Mouse (Mus musculus) neural tube, postnatal 0 days (tissue): ENCODE measurements around the gene Tmem215. TPM values are rescaled to one million over a fixed set of nuclear protein-coding genes. Genes with fewer than 3 reads are reported as not detected.

ENCODE experiments used
- polyA plus RNA-seq: library from polyadenylated mRNA; unstranded; fragments of >200 nt; fragmentation: Nextera tagmentation; extraction: Ambion mirVana; gene quantifications from 2 replicates; pipeline ENCODE4 v1.2.1, GENCODE M21; 2015

Gene Tmem215
- 3.5 and 4.1 TPM in 2 replicates for polyA plus RNA-seq

DNA sequence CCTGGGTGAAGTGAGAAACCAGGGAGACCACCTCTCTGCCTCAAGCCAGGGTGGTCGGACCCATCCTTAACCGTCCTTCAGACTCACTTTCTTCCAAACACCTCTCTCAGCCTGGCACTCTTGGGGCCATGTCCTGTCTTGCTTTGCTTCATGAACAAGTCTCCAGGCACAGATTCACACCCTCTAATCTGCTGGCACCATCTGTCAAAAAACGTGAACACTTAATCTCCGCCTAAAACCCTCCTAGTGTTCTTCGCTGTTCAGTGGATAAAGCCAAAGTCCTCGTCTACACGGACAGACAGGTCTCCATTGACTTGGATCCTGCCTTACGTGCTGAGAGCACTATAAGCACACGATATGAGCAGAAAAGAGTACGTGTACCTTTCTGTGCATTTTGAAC lies at the start of gene Tmem215:
Tmem215 (plus strand) TSS at position 301 of the 400 bp plus-strand sequence.

Other genes with a start within 250 kb of the Tmem215 start
- 4.7 and 5.5 TPM in 2 replicates for gene Ddx58, start 232.4 kb upstream of the Tmem215 start, polyA plus RNA-seq
- 18.9 and 25.9 TPM in 2 replicates for gene Smim27, start 202.6 kb upstream of the Tmem215 start, polyA plus RNA-seq
- 21.4 and 23.9 TPM in 2 replicates for gene Topors, start 202.3 kb upstream of the Tmem215 start, polyA plus RNA-seq
- 520 and 522 TPM in 2 replicates for gene Ndufb6, start 192.8 kb upstream of the Tmem215 start, polyA plus RNA-seq
- gene Aptx, start 231.0 kb downstream of the Tmem215 start, polyA plus RNA-seq = 33.6 and 38.3 TPM in 2 replicates
- gene Dnaja1, start 250.0 kb downstream of the Tmem215 start, polyA plus RNA-seq = 563 and 606 TPM in 2 replicates